In the genomic region with DNA sequence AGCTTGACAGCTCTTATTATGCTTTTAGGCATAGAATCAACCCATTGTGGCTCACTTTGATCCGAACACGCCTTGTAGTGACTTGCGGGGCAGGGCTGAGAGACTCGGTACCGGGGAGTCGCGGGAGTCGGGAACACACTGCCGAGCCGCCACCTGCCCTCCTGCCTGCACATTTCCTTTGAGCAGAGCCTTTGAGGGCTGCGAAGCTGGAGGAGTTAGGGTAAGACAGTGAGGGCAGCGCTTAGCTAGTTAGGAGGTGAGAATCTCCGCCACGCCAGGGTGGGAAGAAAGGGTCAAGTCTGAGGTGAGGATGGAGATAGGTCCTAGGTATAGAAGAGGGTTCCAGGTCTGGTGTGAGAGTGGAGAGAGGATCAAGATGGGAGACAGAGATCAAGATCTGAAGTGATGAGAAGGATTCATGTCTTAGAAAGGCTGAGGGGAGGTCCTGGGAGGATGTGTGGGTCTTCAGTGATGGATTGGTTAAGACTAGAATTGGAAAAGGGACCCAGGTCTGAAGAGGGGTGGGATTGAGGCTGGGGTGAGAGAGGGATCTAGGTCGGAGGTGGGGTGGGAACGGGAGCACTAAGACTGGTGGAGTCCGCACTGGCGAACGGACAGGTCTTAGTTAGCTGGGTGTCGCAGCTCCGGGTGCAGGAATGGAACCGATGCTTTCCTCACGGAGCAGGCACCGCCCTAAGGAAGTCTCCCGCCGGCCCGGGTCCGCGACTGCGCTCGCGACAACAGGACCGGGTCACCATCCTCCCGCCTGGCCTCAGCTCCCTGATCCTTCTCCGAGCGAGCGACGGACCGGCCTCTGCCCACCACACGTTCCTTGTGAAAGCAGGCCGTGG, we compare ENCODE assay signal across 8 mouse cellular contexts. TPM values are rescaled to one million over a fixed set of nuclear protein-coding genes. Genes with fewer than 3 reads are reported as not detected.
DNase-seq lines count a peak whose midpoint lies in the region; ATAC-seq and TF ChIP-seq lines count a peak whose summit lies in the region.

No protein-coding gene starts in this region.

- no peaks in the 10 kb centered on the region for H3K9me3 ChIP-seq in ES-E14 (ENCODE audit: control insufficient read depth, insufficient read depth, low read depth, low read length)
- H3K9me3 ChIP-seq in limb, embryonic 11.5 days (ENCODE audit: control insufficient read depth, low read length) = no peaks in the 10 kb centered on the region
- H3K9me3 ChIP-seq in midbrain, embryonic 10.5 days (replicated peaks) = no peaks in the 10 kb centered on the region
- H3K9me3 ChIP-seq in stomach, postnatal 0 days (ENCODE audit: control insufficient read depth, low read length) = no peaks in the 10 kb centered on the region

- intact Hi-C loops in heart, adult 2 months (cut with DNase I) = no loop called here
- intact Hi-C loops in heart, postnatal 36 days (cut with DNase I) = no loop called here

- 2% methylated on average over 41 of the region's 41 CpGs for WGBS in heart, adult 2 months
- under 1% methylated on average over 41 of the region's 41 CpGs for WGBS in limb, embryonic 11.5 days
- under 1% methylated on average over 41 of the region's 41 CpGs for WGBS in midbrain, embryonic 10.5 days
- 2% methylated on average over 41 of the region's 41 CpGs for WGBS in stomach, postnatal 0 days

- H3K27me3 ChIP-seq in heart, adult 2 months (ENCODE audit: control insufficient read depth, insufficient read depth, low read length) = peaks cover 4% of the 10 kb centered on the region; the same call in 1 of the 2 replicates
- peaks cover 16% of the 10 kb centered on the region for H3K27me3 ChIP-seq in limb, embryonic 11.5 days (ENCODE audit: control insufficient read depth, insufficient read depth, low read length)
- peaks cover 40% of the 10 kb centered on the region for H3K27me3 ChIP-seq in midbrain, embryonic 10.5 days (ENCODE audit: low read depth, poor library complexity, severe bottlenecking)
- no peaks in the 10 kb centered on the region for H3K27me3 ChIP-seq in stomach, postnatal 0 days (ENCODE audit: control insufficient read depth, insufficient read depth, low read length)

- H3K27ac ChIP-seq in heart, adult 2 months = no peak overlapping the region
- H3K27ac ChIP-seq in ES-E14 (ENCODE audit: insufficient read depth, low read depth, low read length, poor library complexity, severe bottlenecking) = peak overlapping the region; percentile 4; the same call in 1 of the 2 replicates
- no peak overlapping the region; the same call in 1 of the 2 replicates for H3K27ac ChIP-seq in limb, embryonic 11.5 days (replicated peaks; ENCODE audit: low read depth, low read length)
- peak overlapping the region; percentile 79 for H3K27ac ChIP-seq in midbrain, embryonic 10.5 days (replicated peaks)
- no peak overlapping the region for H3K27ac ChIP-seq in stomach, postnatal 0 days (replicated peaks)

- in situ Hi-C loops in ES-E14 (cut with MboI; ENCODE audit: low sequenced_read_pairs in 2 of 2, unreplicated experiment in 2 of 2) = no loop called here

- peak; percentile 18 to 39 for DNase-seq in heart, adult 2 months
- no peak for DNase-seq in heart, adult 9 months (ENCODE audit: low spot score in 2 of 2)
- no peak for DNase-seq in ES-E14 (ENCODE audit: low read depth, low spot score)
- DNase-seq in embryo, embryonic 11 days = peak; percentile 71
- peak; percentile 14 to 15 for DNase-seq in heart, postnatal 36 days
- DNase-seq in limb, embryonic 11.5 days (ENCODE audit: low spot score) = peak; percentile 74
- DNase-seq in midbrain, embryonic 10.5 days (ENCODE audit: low spot score) = peak; percentile 72
- peak; percentile 50 for DNase-seq in stomach, postnatal 0 days (ENCODE audit: low spot score)

- TF ChIP-seq POLR2A in heart, adult 2 months (IDR thresholded peaks at IDR 0.05; ENCODE audit: insufficient read depth, low read depth, low read length) = no peak

- no peak for ATAC-seq in limb, embryonic 11.5 days (ENCODE audit: insufficient number of reproducible peaks, low FRiP score, low TSS enrichment, low read depth)
- peak; percentile 60 for ATAC-seq in stomach, postnatal 0 days (ENCODE audit: low FRiP score, low TSS enrichment)

- peak overlapping the region; percentile 52 for H3K9ac ChIP-seq in heart, adult 2 months (ENCODE audit: low read depth, low read length)
- peak overlapping the region; percentile 64 for H3K9ac ChIP-seq in ES-E14 (ENCODE audit: insufficient read depth, low read depth, low read length, poor library complexity, severe bottlenecking)
- peak overlapping the region; percentile 44; the same call in 1 of the 2 replicates for H3K9ac ChIP-seq in limb, embryonic 11.5 days (ENCODE audit: low read length)
- H3K9ac ChIP-seq in stomach, postnatal 0 days (ENCODE audit: low read length) = peak overlapping the region; percentile 50; the same call in 1 of the 2 replicates

- no peak for TF ChIP-seq CTCF in heart, adult 2 months (IDR thresholded peaks at IDR 0.05)
- no peak for TF ChIP-seq CTCF in stomach, postnatal 0 days (IDR thresholded peaks at IDR 0.05; ENCODE audit: low read depth)

- peak overlapping the region; percentile 81 for H3K4me2 ChIP-seq in limb, embryonic 11.5 days (ENCODE audit: low read depth, severe bottlenecking)
- peak overlapping the region; percentile 76 for H3K4me2 ChIP-seq in stomach, postnatal 0 days (replicated peaks; ENCODE audit: low read depth)

- H3K79me2 ChIP-seq in heart, adult 2 months (replicated peaks; ENCODE audit: control insufficient read depth, insufficient read depth, low read length) = no peaks in the 10 kb centered on the region

- peaks cover 2% of the 10 kb centered on the region for H3K4me1 ChIP-seq in heart, adult 2 months (ENCODE audit: control insufficient read depth, insufficient read depth, low read length)
- peaks cover 2 to 7% of the 10 kb centered on the region in 2 experiments; a peak in 1 of 4 replicates for H3K4me1 ChIP-seq in ES-E14 (ENCODE audit: control insufficient read depth in 2 of 2, insufficient read depth in 2 of 2, low read length in 2 of 2, poor library complexity in 1 of 2)
- 0 out of 2 replicates have a peak, but pooled peaks cover 4% of the 10 kb centered on the region for H3K4me1 ChIP-seq in limb, embryonic 11.5 days (ENCODE audit: control insufficient read depth, insufficient read depth, low read length)
- peaks cover 19% of the 10 kb centered on the region for H3K4me1 ChIP-seq in midbrain, embryonic 10.5 days
- H3K4me1 ChIP-seq in stomach, postnatal 0 days (replicated peaks; ENCODE audit: control insufficient read depth, insufficient read depth) = no peaks in the 10 kb centered on the region

- no peak for TF ChIP-seq EP300 in heart, adult 2 months (IDR thresholded peaks at IDR 0.05; ENCODE audit: insufficient read depth, low read depth, low read length)
- TF ChIP-seq EP300 in stomach, postnatal 0 days (optimal IDR thresholded peaks at IDR 0.05) = no peak

- H3K4me3 ChIP-seq in heart, adult 2 months = peak overlapping the region; percentile 39
- H3K4me3 ChIP-seq in ES-E14 (ENCODE audit: insufficient read depth in 1 of 2, low read depth in 1 of 2, low read length in 2 of 2, poor library complexity in 1 of 2, severe bottlenecking in 1 of 2) = peak overlapping the region; percentile 61 to 62
- peak overlapping the region; percentile 44 for H3K4me3 ChIP-seq in limb, embryonic 11.5 days (ENCODE audit: low read depth, low read length)
- peak overlapping the region; percentile 64 for H3K4me3 ChIP-seq in midbrain, embryonic 10.5 days
- peak overlapping the region; percentile 46 for H3K4me3 ChIP-seq in stomach, postnatal 0 days (ENCODE audit: low read depth, low read length)

- no peaks in the 10 kb centered on the region for H3K36me3 ChIP-seq in heart, adult 2 months (ENCODE audit: control insufficient read depth, insufficient read depth, low read length)
- H3K36me3 ChIP-seq in ES-E14 (ENCODE audit: control insufficient read depth, insufficient read depth, low read length, poor library complexity, severe bottlenecking) = no peaks in the 10 kb centered on the region
- H3K36me3 ChIP-seq in limb, embryonic 11.5 days (ENCODE audit: control insufficient read depth, insufficient read depth, low read length) = no peaks in the 10 kb centered on the region
- H3K36me3 ChIP-seq in midbrain, embryonic 10.5 days = no peaks in the 10 kb centered on the region
- no peaks in the 10 kb centered on the region for H3K36me3 ChIP-seq in stomach, postnatal 0 days (ENCODE audit: control insufficient read depth, insufficient read depth, low read length)

TF ChIP-seq in ES-E14, 5 proteins besides CTCF, POLR2A, EP300 and RAD21:
- TF ChIP-seq MAFK (IDR thresholded peaks at IDR 0.05; ENCODE audit: insufficient read depth, low read depth, low read length) (no peak), ZNF384 (IDR thresholded peaks at IDR 0.05; ENCODE audit: low read depth, low read length) (no peak), ZC3H11A (IDR thresholded peaks at IDR 0.05; ENCODE audit: borderline replicate concordance, low read depth, low read length) (no peak), HCFC1 (IDR thresholded peaks at IDR 0.05; ENCODE audit: borderline replicate concordance, insufficient read depth, low read length) (no peak), CHD2 (IDR thresholded peaks at IDR 0.05; ENCODE audit: low read depth, low read length) (no peak)

RNA-seq across cellular contexts. Expression of gene Utp6, which starts 11.7 kb away (rescaled TPM):
- total RNA-seq in heart, adult 2 months (2021) = 10 to 100 TPM; 25.5 to 26.6 TPM
- 5.9 and 11.7 TPM in 2 replicates for polyA plus RNA-seq in heart, adult 2 months (2012; rRNA removed)
- 54.3 and 79.7 TPM in 2 replicates for total RNA-seq in ES-E14 (2012; rRNA removed)
- total RNA-seq in heart, postnatal 36 days (2021) = 10 to 100 TPM; 20.3 to 24.6 TPM
- 97.4 and 99.4 TPM in 2 replicates for polyA plus RNA-seq in limb, embryonic 11.5 days (2014; fragmentation: Nextera tagmentation; extraction: Ambion mirVana)
- polyA plus RNA-seq in midbrain, embryonic 10.5 days (2016; fragmentation: Nextera tagmentation; extraction: Ambion mirVana) = 64.5 and 66.8 TPM in 2 replicates
- polyA plus RNA-seq in stomach, postnatal 0 days (2015; fragmentation: Nextera tagmentation; extraction: Ambion mirVana) = 25.5 and 26.2 TPM in 2 replicates

RNA-seq across cellular contexts. Expression of gene Suz12, which starts 19.1 kb away (rescaled TPM):
- 10 to 100 TPM; 23.9 to 26.7 TPM for total RNA-seq in heart, adult 2 months (2021)
- 3.7 and 7.8 TPM in 2 replicates for polyA plus RNA-seq in heart, adult 2 months (2012; rRNA removed)
- total RNA-seq in ES-E14 (2012; rRNA removed) = 56.0 and 93.2 TPM in 2 replicates
- 10 to 100 TPM; 23.8 to 27.8 TPM for total RNA-seq in heart, postnatal 36 days (2021)
- 25.7 and 27.7 TPM in 2 replicates for polyA plus RNA-seq in limb, embryonic 11.5 days (2014; fragmentation: Nextera tagmentation; extraction: Ambion mirVana)
- polyA plus RNA-seq in midbrain, embryonic 10.5 days (2016; fragmentation: Nextera tagmentation; extraction: Ambion mirVana) = 19.7 and 20.6 TPM in 2 replicates
- 7.9 and 8.4 TPM in 2 replicates for polyA plus RNA-seq in stomach, postnatal 0 days (2015; fragmentation: Nextera tagmentation; extraction: Ambion mirVana)

Comparison
In these comparisons a context has a peak if more than half of its experiments do, and no peak if none do; other contexts are left out.
1. DNase-seq: peak in heart, adult 2 months (2 of 2), embryo, embryonic 11 days (single experiment), heart, postnatal 36 days (2 of 2), limb, embryonic 11.5 days (single experiment), midbrain, embryonic 10.5 days (single experiment) and stomach, postnatal 0 days (single experiment); none in heart, adult 9 months (0 of 2) and ES-E14 (single experiment).
2. H3K27ac ChIP-seq: peak in ES-E14 (single experiment) and midbrain, embryonic 10.5 days (single experiment); none in heart, adult 2 months (single experiment), limb, embryonic 11.5 days (single experiment) and stomach, postnatal 0 days (single experiment).
3. Peak in every context shown above with its lines, with median percentiles within 50 percentile points of each other: H3K4me3 ChIP-seq and H3K9ac ChIP-seq.